Mouse (Mus musculus) MEL (cell line): ENCODE measurements around the gene Wls.

ENCODE experiments used
- CHD1 ChIP-seq: IDR thresholded peaks from 2 replicates; pipeline ENCODE4 v1.6.1; 2012; ENCODE audit warnings: low read depth, mild to moderate bottlenecking, inconsistent platforms, low read length, improper control_type of control experiment
- CTCF ChIP-seq, 3 experiments: IDR thresholded peaks in 2 of 3; conservative IDR thresholded peaks in 1 of 3; 2 replicates each; pipeline ENCODE4 v1.5.1; 2011 to 2012; ENCODE audit warnings: low read length in 3 of 3, low read depth in 2 of 3, mild to moderate bottlenecking in 2 of 3, improper control_type of control experiment in 1 of 3, inconsistent platforms in 1 of 3, mixed read lengths in 1 of 3, moderate library complexity in 1 of 3; ENCODE audit not compliant: control insufficient read depth in 1 of 3, insufficient read depth in 1 of 3, poor library complexity in 1 of 3, severe bottlenecking in 1 of 3
- GATA1 ChIP-seq: IDR thresholded peaks from 2 replicates; pipeline ENCODE4 v1.6.1; 2011; ENCODE audit warnings: low read depth, low read length, improper control_type of control experiment
- KAT2A ChIP-seq: conservative IDR thresholded peaks from 2 replicates; pipeline ENCODE4 v1.6.1; 2012; ENCODE audit warnings: low read depth, low read length, improper control_type of control experiment, inconsistent platforms
- MYC ChIP-seq: IDR thresholded peaks from 2 replicates; pipeline ENCODE4 v1.6.1; 2011; ENCODE audit warnings: low read depth, mild to moderate bottlenecking, low read length, improper control_type of control experiment, moderate library complexity
- POLR2A ChIP-seq, 2 experiments: IDR thresholded peaks; 2 replicates each; pipeline ENCODE4 v1.6.1; 2011 to 2012; ENCODE audit warnings: low read length in 2 of 2, mild to moderate bottlenecking in 2 of 2, control low read depth in 1 of 2, improper control_type of control experiment in 1 of 2, low read depth in 1 of 2, moderate library complexity in 1 of 2; ENCODE audit not compliant: control insufficient read depth in 1 of 2, insufficient read depth in 1 of 2, poor library complexity in 1 of 2
- RCOR1 ChIP-seq: IDR thresholded peaks from 2 replicates; pipeline ENCODE4 v1.6.1; 2012; ENCODE audit warnings: low read depth, mild to moderate bottlenecking, inconsistent platforms, low read length, improper control_type of control experiment
- TAL1 ChIP-seq: IDR thresholded peaks from 2 replicates; pipeline ENCODE4 v1.6.1; 2012; ENCODE audit warnings: mild to moderate bottlenecking, inconsistent platforms, low read length, moderate library complexity, mixed read lengths
- ZNF384 ChIP-seq: IDR thresholded peaks from 2 replicates; pipeline ENCODE4 v1.6.1; 2012; ENCODE audit warnings: low read depth, mild to moderate bottlenecking, inconsistent platforms, low read length, improper control_type of control experiment

DNA sequence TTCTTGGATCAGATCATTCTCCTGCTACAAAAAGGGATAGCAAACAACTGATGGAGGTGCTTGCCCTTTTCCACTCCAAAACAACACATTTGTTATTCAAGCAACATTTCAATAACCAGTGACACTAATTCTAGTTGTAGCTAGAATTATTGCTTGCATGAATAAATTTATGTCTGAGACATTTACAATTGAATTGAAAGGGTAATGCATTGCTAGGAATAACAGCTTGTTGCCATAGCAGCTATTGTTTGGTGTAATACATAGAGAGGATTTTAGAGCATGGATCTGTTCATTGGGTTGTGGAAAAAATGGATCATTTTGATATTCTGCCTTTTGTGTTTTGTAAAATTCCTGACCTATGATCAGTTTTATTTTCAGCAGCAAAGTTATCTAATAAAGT, 39.5 kb downstream of the Wls start:
- TF ChIP-seq POLR2A (IDR thresholded peaks at IDR 0.05; ENCODE audit: control insufficient read depth in 1 of 2, insufficient read depth in 1 of 2, low read depth in 1 of 2, low read length in 2 of 2, poor library complexity in 1 of 2) (no peak), RCOR1 (no peak), KAT2A (no peak), CTCF (IDR thresholded peaks at IDR 0.05 in 2 of 3, conservative IDR thresholded peaks at IDR 0.05 in 1 of 3; ENCODE audit: control insufficient read depth in 1 of 3, insufficient read depth in 1 of 3, low read depth in 2 of 3, low read length in 3 of 3, poor library complexity in 1 of 3, severe bottlenecking in 1 of 3) (no peak), TAL1 (no peak), ZNF384 (no peak), CHD1 (no peak), MYC (no peak), GATA1 (no peak)
